Mouse (Mus musculus) adrenal gland, postnatal 36 days (tissue): ENCODE measurements around the gene Stim2. TPM values are rescaled to one million over a fixed set of nuclear protein-coding genes. Genes with fewer than 3 reads are reported as not detected.

Source experiments
- DNase-seq, 2 experiments: peaks; one replicate each; pipeline ENCODE4 v3.0.0; 2021; ENCODE audit warnings: mixed read lengths in 1 of 2
- long read RNA-seq, 2 experiments: library from polyadenylated mRNA; stranded (forward); transcript quantifications; one replicate each; pipeline ENCODE4 v2.0.0; 2021; ENCODE audit warnings: borderline sequencing depth in 2 of 2
- total RNA-seq, 2 experiments: library from RNA; stranded (reverse); gene quantifications; 2 replicates each; pipeline ENCODE4 v1.2.3; 2021

Gene Stim2
- total RNA-seq, result 10 to 100 TPM; 25.6 to 29.1 TPM
- long read RNA-seq, experiment 1, full-length matches to known transcripts, result 2 of 12 reads
- long read RNA-seq, experiment 1, partial matches to known transcripts, result 10 of 12 reads
- long read RNA-seq, experiment 1, other reads (novel, unspliced or antisense), result 0 of 12 reads
- long read RNA-seq, experiment 2, full-length matches to known transcripts, result 2 of 4 reads
- long read RNA-seq, experiment 2, partial matches to known transcripts, result 1 of 4 reads
- long read RNA-seq, experiment 2, other reads (novel, unspliced or antisense), result 1 of 4 reads

DNA sequence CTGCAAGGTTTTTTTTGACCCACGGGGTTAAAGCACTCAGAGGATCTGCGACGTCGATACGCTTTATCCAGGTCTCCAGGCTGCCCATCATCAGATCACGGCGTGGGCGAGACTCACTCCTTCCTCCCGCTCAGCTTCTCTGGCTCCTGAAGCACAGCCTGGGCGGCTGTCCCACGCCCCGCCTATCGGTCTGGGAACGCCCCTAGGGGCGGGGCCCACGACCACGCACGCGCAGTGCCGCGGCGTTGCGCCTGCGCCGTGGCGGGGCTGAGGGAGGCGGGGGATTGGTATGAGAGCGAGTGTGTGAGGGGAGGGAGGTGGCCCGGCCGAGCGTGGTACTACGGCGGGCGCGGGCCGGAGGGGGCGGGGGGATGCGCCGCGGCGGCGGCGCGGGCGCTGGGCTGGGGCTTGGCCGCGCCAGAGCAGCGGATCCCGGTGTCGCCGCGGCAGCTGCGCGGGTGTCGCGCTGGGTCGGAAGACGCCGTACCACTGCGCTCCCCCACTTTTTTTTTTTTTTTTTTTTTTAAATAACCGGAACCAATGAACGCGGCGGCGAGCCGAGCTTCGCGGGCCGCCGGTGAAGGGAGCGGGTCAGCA, at the start of gene Stim2:
TSS of gene Stim2 (plus strand) at position 354 of the 597 bp plus-strand sequence.
- peak; percentile 94 for DNase-seq

DNA sequence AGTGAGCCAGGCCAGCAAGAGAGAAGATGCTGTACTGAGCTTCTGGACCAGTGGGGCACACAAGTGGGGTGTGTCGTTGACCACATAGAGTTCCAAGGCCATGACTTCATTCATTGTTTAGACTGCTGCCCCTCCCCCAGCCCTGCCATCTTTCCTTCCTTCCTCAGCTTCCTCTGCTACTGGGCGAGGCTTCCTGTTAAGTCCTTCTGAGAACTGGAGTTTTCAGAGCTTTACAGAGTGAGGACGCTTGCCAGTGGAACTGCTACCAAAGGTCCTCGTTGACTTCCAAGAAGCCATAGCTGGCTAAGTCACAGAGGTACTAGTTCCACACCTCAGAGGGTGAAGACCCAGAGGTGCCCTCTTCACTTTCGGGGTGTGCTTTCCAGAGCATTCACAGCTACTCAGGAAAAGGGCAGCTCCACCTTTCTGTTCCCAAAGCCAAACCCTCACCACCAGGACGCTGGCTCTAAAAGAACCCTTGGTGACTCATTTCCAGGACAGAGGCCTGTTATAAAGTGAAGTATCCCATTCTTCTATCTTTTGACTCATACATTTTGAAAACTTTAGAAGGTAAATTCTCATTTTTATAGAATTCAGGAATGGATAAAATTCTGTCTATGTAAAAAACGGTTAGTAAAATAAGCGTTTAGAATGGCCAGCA, 49.6 kb upstream of the Stim2 start:
- DNase-seq, result peak; percentile 55 to 74

DNA sequence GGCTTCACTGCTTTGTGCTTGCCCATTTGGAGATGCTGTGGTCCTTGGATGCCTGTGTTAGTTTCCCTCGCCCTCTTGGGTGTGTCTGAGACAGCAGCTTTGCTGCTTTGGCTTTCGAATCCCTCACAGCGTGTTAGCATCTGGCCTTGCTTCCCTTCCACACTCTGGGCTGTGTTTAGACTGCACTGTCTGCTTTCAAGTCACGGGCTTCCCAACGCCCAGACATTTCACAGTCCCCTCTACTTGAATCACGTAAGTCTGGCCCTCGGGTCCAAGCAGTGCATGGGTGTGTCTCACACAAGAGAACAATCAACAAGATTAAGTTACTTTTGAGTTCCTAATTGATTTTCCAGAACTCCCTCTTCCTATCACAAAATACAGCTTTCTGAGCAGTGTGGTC, 48.1 kb upstream of the Stim2 start:
- DNase-seq, result no peak

DNA sequence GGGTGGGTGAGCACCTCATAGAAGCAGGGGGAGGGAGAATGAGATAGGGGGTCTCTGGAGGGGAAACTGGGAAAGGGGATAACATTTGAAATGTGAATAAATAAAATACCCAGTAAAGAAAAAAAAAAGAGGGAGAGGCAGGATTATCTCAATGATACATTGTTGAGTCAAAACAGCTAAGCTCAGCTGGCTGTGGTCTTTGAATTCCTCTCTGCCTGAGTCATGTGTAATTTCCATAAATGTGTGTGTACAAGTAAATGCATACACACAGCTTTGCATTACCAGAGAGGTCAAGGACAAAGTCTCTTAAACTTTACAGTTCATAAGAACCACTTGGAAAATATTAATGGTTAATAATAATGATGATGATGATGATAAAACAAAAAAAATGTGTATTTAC, 45.1 kb upstream of the Stim2 start:
- no peak for DNase-seq

DNA sequence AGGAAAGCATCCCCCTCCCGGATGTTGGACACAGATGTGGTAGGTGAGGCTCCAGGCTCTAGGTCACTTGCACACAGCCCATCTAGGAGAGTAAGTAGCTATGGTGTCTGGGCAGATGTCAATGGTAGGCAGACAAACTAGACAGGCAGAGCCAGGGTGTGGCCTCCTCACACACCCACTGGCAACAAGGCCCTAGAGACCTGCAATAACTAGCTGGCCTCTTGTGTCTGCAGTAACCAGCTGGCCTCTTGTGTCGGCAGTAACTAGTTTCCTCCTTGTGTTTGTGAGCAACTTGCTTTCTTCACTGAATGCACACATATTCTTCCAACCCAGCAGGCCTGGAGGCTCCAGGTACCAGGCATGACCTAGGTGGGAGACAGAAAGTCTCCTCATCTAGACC, 44.5 kb upstream of the Stim2 start:
- no peak for DNase-seq

DNA sequence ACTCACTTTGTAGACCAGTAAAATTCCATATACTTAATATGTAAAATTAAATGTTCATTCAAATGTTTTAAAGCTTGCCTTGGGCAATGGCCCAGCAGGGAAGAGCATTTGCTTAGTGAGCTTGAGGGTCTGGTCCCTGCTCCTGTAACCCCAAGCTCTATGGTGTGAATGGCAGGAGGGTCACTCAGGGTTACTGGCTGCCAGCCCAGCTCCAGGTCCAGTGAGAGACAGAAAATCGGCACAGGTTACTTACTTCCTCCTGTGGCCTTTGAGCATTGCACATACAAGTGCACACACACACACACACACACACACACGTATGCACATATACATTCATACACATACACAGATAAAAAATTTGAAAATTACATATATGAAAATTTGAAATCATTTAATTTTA, 42.3 kb upstream of the Stim2 start:
- no peak for DNase-seq

DNA sequence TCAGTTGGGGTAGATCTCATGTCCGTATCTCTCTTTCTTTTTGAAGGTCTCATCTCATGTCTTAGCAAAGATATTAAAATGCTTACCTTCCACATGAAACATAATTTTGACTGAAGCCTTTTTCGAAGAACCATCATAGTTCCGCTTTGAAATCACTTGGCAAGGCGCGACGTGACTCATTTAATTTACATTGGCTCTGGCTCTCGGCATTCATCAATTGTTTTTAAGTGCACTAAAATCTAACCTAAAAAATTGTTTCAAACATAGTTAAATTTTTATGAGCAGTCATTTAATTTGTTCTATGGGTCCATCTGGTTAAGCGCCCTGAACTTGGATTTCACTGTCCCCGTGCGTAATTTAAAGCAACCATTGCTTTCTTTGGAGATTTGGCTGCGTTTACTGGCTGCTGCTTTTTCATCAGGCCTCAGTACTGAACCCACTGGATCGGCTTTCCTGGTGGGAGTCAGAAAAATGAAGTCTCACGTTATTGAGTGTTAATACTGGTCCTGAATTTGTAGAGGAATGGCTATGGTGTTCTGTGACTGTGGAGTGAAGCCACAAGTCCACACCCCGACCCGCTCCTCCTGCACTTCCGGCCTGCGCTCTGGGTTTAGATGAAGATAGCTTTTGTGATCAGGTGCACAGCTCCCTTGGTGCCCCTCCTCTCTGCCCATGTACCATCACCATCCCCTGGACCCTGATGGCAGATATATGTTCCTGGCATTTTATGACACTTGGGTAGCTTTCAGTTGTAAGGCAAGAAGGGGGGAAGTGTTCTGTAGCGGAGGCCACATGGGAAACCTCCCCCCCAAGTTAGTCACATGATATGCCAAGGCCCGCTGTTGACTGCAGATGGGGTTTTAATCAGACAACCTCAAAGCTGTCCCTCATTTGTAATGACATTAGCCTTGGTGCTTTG, 41.6 kb upstream of the Stim2 start:
- no peak for DNase-seq

DNA sequence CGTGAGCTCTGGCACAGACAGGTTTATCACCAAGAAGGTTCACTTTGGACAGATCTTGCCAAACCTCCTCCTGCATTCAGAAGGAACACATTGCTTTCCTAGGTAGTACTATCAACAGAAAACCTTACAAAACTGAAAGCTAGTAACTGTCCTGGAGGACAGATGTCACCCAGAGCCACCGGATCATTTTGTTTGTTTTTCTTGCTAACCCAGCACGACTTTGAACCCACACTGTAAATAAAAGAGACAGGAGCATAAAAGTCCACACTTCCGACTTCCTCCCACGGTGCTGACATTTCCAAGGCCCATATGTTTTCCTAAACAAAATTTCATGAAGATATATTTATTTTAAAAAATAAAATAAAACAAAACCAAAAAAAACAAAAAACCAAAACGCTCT, 41.0 kb upstream of the Stim2 start:
- no peak for DNase-seq

DNA sequence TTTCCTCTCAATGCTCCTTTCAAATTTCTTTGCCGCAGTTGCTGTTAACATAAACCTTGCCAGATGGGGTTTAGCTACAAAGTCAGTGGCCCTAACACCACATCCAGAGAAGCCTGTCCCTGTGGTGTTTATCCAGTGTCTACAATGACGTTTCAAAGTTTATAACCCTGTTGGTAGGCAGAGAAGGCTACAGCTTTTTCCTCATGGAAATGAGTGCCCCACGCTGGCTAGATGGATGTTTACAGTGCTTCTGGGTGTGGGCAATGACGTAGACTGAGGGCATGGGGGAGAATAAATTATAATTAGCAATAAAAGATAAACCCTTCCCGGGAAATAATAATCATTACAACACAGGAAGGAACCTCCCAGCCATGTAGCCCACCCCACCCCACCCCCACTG, 37.1 kb upstream of the Stim2 start:
- DNase-seq, result no peak

DNA sequence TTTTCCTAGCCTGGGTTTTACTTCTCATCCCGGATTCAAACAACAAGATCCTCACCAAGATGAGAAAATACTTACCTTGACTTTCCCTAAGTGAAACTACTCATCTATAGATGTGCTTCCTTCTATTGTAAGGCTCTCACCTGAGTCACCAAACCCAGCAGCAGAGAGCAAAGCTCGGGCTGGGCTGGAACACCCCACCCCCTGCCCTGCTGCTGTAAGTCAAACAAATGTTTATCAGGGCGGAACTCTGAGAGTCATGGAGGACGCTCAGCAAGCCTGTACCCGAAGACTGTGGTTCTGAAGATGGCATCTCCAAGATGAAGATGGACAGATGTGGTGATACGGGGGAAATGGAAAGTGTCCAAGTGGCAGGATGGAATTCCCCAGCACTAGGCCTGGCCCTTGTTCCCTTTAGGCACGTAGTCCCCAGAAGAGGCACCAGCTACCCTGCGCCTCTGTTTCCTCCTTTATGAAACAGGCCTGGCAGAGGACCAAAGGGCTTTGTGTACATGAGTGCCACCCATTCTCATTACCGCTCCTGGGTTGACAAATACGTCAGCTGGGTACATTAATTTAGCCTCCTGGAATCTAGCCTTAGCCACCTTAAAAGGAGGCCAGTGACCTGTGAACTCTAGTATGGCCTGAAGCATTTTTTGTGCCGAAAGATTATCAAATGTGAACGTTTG, 36.3 kb upstream of the Stim2 start:
- peak in 1 of 2 experiments; percentile 26 for DNase-seq

DNA sequence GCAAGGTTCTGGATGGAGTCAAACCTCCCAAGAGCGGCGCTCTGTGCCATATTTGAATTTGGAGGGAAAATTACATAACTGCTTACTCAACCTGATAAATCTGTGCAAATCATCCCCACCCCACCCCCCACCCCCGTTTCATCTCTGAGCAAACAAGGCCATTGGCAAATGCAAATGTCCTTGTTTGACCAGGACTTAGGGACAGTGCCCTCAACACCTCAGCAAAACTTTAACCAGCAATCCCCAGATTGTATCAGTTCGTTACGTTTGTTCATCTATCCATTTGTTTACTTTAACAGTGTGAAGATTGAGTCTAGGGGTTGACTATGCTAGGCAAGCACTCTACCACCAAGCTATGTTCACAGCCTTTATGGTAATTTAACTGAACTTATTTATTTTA, 32.6 kb upstream of the Stim2 start:
- DNase-seq, result no peak

DNA sequence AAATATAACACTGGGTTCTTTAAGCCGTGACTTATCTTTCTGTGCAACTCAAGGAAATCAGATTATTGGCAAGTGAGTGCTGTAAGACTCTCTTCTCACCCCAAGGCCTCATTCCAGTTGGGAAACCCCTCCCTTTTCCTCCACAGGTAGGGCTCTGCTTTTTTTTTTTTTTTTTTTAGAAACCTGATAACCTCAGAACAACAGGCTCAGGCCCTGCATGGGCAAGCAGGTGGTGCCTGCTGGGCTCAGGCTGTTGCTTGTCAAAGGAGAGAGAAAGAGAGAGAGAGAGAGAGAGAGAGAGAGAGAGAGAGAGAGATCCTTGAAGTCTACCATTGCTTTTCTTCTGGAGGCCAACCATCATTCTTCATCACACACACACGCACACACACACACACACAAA, 30.7 kb upstream of the Stim2 start:
- no peak for DNase-seq

DNA sequence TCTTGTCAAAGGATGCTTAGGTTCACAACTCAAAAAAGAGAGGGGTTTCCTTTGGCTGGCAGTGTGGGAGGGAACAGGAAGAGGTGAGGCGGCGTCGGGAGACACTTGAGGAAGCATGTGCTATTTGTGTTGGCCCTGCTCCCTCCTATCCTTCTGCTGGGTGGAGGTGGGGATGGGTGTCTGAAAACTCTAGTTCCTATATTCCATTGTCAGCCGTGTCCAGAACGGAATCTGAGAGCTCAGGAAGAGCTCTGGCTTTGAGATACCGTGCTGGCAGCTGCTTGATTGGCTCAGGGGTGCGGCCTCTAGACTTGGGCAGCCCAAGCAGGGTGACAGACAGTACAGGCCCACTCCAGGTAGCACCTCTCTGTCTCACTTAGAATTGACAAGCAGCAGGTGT, 28.1 kb upstream of the Stim2 start:
- DNase-seq, result peak; percentile 31 to 36

DNA sequence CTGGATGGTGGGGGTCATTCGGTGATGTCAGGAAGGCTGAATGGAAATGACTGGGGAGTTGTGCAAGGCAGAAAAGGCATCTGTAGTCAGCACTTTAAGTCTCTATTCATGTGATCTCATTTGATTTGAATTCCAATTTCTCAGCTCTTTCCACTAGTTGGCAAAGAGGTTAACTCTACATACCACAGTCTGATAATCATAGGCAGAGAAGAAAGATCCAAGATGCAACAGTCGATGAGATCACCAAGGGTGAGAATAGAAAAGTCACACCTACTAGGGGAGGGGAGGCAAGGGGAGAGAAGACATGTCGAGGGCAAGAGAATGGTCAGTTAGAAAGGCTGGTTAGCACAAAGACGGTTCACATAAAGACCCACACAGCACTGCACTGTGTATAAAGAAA, 27.1 kb upstream of the Stim2 start:
- DNase-seq, result no peak

DNA sequence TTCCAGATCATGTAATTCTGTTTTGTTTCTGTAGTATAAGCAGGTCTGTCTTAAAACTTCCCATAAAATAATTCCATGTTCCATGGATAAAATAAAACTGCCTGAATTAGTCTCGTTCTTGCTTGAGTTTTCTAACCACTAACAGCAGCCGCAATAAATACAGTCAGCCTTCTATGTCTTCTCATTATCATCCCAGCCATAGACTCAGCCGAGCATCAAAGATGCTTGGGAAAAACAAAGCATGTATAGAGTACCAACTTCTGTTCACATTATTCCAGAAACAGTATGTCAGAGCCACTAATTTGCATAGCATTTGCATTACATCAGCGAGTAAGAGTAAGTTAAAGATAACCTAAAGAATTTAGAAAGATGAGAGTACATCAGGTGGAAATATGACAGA, 25.4 kb upstream of the Stim2 start:
- no peak for DNase-seq

DNA sequence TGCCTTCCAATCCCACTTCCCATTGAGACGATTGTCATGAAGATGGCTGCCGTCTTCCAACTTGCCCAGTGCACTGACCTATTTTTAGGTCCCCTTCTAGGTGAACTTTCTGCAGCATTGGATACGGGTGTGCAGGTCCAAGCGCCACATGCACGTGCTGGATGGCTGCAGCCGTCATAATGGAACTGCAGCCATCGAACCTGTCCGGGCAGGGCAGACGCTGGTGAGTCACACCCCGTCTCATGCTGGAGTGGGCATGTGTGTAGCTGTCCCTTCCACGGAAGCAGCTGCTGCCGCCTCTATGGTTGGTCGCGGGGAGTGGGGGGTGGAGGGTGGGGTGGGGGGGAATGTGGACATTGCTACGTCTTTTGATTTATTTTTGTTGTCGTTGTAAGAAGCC, 21.8 kb upstream of the Stim2 start:
- DNase-seq, result no peak

DNA sequence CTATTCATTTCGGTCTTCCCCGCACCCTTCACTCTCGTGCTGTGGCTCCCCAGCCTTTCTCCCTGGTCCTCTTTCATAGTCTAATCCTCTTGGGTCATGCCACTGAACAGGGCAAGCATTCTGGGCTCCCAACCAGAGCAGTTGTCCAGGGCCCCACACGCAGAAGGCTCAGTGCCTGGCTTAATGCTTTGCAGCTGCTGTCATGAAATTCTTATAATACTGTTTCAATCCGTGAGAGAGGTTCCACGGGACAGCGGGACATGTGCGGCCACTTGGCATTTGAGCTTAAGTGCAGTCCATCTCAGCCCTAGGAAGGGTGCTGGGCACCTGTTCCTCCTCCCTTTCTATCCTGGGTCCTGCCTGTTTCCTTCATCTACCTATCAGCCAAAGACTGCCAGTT, 21.2 kb upstream of the Stim2 start:
- DNase-seq, result no peak

DNA sequence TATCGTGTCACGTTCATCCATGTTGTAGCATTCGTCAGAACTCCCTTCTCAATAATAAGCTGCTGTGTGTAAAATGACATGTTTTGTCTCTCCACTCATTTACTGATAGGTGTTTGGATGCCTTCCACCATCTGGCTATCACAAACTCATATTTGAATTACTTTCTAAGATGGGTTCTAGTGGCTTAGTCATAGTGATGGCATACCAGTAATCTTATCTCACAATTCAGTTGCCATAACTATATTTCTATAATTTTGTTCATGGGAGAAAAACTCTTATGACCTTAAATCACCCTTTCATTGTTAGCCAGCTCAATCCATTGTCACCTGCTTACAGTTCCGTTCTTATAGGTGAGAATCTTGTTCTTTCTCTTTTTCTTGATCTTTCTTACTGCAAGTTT, 14.9 kb upstream of the Stim2 start:
- no peak for DNase-seq

DNA sequence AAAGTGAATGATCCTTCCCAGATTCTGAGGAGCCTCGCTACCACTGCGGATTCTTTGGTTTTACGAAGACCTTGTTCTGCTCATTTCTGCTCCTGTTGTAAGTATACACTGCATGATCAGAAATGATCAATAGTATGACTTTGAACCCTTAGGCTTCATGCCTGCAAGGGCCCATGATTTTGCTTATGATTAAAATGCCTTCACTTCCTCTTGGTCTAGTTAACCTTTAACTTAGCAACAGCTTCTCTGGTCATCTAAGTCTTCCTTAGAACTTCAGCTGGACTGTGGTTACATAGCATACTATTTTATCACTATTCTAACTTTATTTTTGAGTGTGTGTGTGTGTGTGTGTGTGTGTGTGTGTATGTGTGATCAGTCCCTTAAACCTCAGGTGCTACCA, 12.7 kb upstream of the Stim2 start:
- DNase-seq, result no peak

DNA sequence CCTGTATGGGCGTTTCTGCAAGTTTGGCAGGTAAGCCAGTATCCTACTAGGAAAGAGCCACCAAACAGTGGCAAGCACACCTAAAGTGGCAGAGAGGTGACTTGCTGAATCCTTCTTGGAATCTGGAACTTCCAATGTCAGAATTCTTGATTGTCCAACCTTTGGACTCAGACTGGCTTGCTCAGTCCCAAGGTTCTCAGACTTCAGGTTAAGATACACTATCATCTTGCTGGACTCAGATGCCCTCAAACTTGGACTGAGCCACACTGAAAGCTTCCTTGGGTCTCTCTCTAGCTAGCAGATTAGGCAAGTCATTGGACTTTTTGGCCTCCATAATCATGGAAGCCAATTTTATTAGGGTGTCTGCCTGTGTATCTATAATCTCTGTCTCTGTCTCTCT, 10.8 kb upstream of the Stim2 start:
- DNase-seq, result no peak

DNA sequence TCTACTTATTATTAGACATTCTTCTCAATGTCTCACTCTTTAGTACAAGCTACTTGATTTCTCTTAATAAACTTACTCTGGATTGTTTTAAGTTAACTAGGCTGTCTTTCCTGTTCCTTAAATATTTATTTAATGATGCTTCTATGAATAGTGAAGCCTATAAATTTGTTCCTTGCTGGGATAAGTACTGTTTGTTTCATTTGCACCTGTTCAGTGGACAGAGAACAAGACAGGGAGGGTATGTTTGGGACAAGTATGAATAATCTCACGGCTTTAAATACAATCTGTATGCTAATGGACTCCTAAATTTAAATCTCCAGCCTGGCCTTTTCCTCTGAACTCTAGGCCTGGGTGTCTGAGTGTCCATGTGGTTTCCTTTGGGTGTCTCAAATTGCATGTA, 10.2 kb upstream of the Stim2 start:
- no peak for DNase-seq

DNA sequence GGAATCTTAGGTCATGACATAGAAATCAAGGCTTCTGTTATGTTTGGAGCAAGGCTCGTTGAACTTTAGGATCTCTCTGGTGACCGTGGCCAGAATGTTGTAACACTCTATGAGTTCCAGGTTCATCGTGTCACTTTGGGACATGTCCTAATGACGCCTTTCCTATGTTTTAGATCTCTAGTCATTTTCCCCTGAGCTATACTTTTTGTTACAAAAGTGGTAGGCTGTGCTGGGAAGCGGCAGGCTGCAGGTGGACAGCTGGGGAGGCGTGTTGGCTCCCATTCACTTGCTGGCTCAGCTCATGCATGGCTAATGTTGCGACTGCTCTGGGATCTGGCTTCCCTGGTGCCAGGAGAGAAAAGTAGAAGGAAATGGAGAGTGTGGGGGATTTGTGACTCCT, 5.7 kb upstream of the Stim2 start:
- DNase-seq, result no peak
